Mouse (Mus musculus) forebrain, embryonic 12.5 days (tissue): ENCODE results near the gene Il4ra. TPM values are rescaled to one million over a fixed set of nuclear protein-coding genes. Genes with fewer than 3 reads are reported as not detected.

Experiments used
- ATAC-seq: fragments of 200-750 bp; cut with Nextera tagmentation; 2 replicates; pipeline ENCODE4 v1.8.0; 2017; ENCODE audit warnings: moderate TSS enrichment; ENCODE audit not compliant: low FRiP score
- H3K27ac ChIP-seq: fragments of 300-500 bp; sonication (generic); 2 replicates; pipeline ENCODE4 v1.5.1; 2016; ENCODE audit warnings: mild to moderate bottlenecking
- H3K27me3 ChIP-seq: fragments of 300-500 bp; sonication (generic); 2 replicates; pipeline ENCODE4 v1.6.1; 2016; ENCODE audit warnings: mild to moderate bottlenecking
- H3K36me3 ChIP-seq: fragments of 300-500 bp; sonication (generic); replicated peaks from 2 replicates; pipeline ENCODE4 v1.6.1; 2016; ENCODE audit warnings: mild to moderate bottlenecking
- H3K4me1 ChIP-seq: fragments of 300-500 bp; sonication (generic); 2 replicates; pipeline ENCODE4 v1.6.1; 2016
- H3K4me2 ChIP-seq: fragments of 300-500 bp; sonication (generic); 2 replicates; pipeline ENCODE4 v1.6.1; 2016; ENCODE audit warnings: mild to moderate bottlenecking, moderate library complexity
- H3K4me3 ChIP-seq: fragments of 300-500 bp; sonication (generic); replicated peaks from 2 replicates; pipeline ENCODE4 v1.5.1; 2016; ENCODE audit warnings: mild to moderate bottlenecking
- H3K9ac ChIP-seq: fragments of 300-500 bp; sonication (generic); 2 replicates; pipeline ENCODE4 v1.6.1; 2016; ENCODE audit warnings: mild to moderate bottlenecking
- H3K9me3 ChIP-seq: fragments of 300-500 bp; sonication (generic); 2 replicates; pipeline ENCODE4 v1.6.1; 2016
- WGBS: fragments of 180-500 bp; shearing (Covaris S2); methylation state at CpG from one replicate; pipeline ENCODE4 v1.1.7; 2016; 5-methylcytosine and 5-hydroxymethylcytosine counted together
- polyA plus RNA-seq: library from polyadenylated mRNA; unstranded; fragments of >200 nt; fragmentation: Nextera tagmentation; extraction: Ambion mirVana; gene quantifications from 2 replicates; pipeline ENCODE4 v1.2.1, GENCODE M21; 2016

Gene Il4ra
- polyA plus RNA-seq, 1 experiment from 2014 or later = 3.5 TPM

- H3K36me3 ChIP-seq = no peaks in the 10 kb centered on the region
- no peak overlapping the region for H3K4me3 ChIP-seq
- H3K4me2 ChIP-seq = no peak overlapping the region
- H3K27ac ChIP-seq = no peak overlapping the region
- no peak for ATAC-seq
- H3K27me3 ChIP-seq = no peaks in the 10 kb centered on the region
- H3K9ac ChIP-seq = no peak overlapping the region
- no peaks in the 10 kb centered on the region for H3K4me1 ChIP-seq
- H3K9me3 ChIP-seq = no peaks in the 10 kb centered on the region
- 88% methylated on average over 6 of the region's 6 CpGs for WGBS
These were observed 24.7 kb upstream of the Il4ra start for GRCm38 (mm10) chr7:125527186-125527585.

GRCm38 (mm10) chr7:125527901-125528580 is 23.9 kb upstream of the Il4ra start:
- no peak overlapping the region for H3K4me2 ChIP-seq
- H3K27me3 ChIP-seq = no peaks in the 10 kb centered on the region
- H3K9me3 ChIP-seq = no peaks in the 10 kb centered on the region
- WGBS = 93% methylated on average over 9 of the region's 9 CpGs
- no peak overlapping the region for H3K27ac ChIP-seq
- ATAC-seq = no peak
- no peak overlapping the region for H3K9ac ChIP-seq
- no peaks in the 10 kb centered on the region for H3K4me1 ChIP-seq
- no peaks in the 10 kb centered on the region for H3K36me3 ChIP-seq
- no peak overlapping the region for H3K4me3 ChIP-seq

GRCm38 (mm10) chr7:125539351-125539750 is 12.6 kb upstream of the Il4ra start:
- 89% methylated on average over 3 of the region's 3 CpGs for WGBS
- Histone ChIP-seq H3K36me3 (no peaks in the 10 kb centered on the region), H3K9me3 (no peaks in the 10 kb centered on the region), H3K27ac (no peak overlapping the region), H3K4me1 (peaks cover 7% of the 10 kb centered on the region; the same call in 1 of the 2 replicates), H3K27me3 (peaks cover 9% of the 10 kb centered on the region; the same call in 1 of the 2 replicates), H3K4me3 (no peak overlapping the region), H3K4me2 (no peak overlapping the region), H3K9ac (no peak overlapping the region)
- ATAC-seq = no peak

GRCm38 (mm10) chr7:125541026-125541425 is 10.9 kb upstream of the Il4ra start:
- Histone ChIP-seq H3K9me3 (no peaks in the 10 kb centered on the region), H3K4me2 (no peak overlapping the region), H3K27ac (no peak overlapping the region), H3K36me3 (no peaks in the 10 kb centered on the region), H3K9ac (no peak overlapping the region), H3K4me3 (no peak overlapping the region), H3K4me1 (peaks cover 7% of the 10 kb centered on the region; the same call in 1 of the 2 replicates), H3K27me3 (peaks cover 9% of the 10 kb centered on the region; the same call in 1 of the 2 replicates)
- ATAC-seq = no peak
- WGBS = 81% methylated on average over 1 of the region's 1 CpGs

GRCm38 (mm10) chr7:125541821-125542220 is 10.1 kb upstream of the Il4ra start:
- Histone ChIP-seq H3K4me2 (no peak overlapping the region), H3K27me3 (peaks cover 9% of the 10 kb centered on the region; the same call in 1 of the 2 replicates), H3K4me1 (peaks cover 7% of the 10 kb centered on the region; the same call in 1 of the 2 replicates), H3K36me3 (no peaks in the 10 kb centered on the region), H3K9ac (no peak overlapping the region), H3K9me3 (no peaks in the 10 kb centered on the region), H3K27ac (no peak overlapping the region), H3K4me3 (no peak overlapping the region)
- WGBS = 82% methylated on average over 2 of the region's 2 CpGs
- ATAC-seq = no peak

GRCm38 (mm10) chr7:125542335-125543050 is 9.4 kb upstream of the Il4ra start:
- H3K9ac ChIP-seq = no peak overlapping the region
- peaks cover 7% of the 10 kb centered on the region; the same call in 1 of the 2 replicates for H3K4me1 ChIP-seq
- ATAC-seq = no peak
- H3K4me2 ChIP-seq = no peak overlapping the region
- no peak overlapping the region for H3K4me3 ChIP-seq
- H3K36me3 ChIP-seq = no peaks in the 10 kb centered on the region
- 45% methylated on average over 11 of the region's 11 CpGs for WGBS
- no peaks in the 10 kb centered on the region for H3K9me3 ChIP-seq
- H3K27me3 ChIP-seq = peaks cover 9% of the 10 kb centered on the region; the same call in 1 of the 2 replicates
- no peak overlapping the region for H3K27ac ChIP-seq

- H3K9ac ChIP-seq = no peak overlapping the region
- no peak overlapping the region for H3K27ac ChIP-seq
- no peak overlapping the region for H3K4me3 ChIP-seq
- peaks cover 7% of the 10 kb centered on the region; the same call in 1 of the 2 replicates for H3K4me1 ChIP-seq
- 80% methylated on average over 3 of the region's 3 CpGs for WGBS
- no peaks in the 10 kb centered on the region for H3K9me3 ChIP-seq
- H3K27me3 ChIP-seq = peaks cover 9% of the 10 kb centered on the region; the same call in 1 of the 2 replicates
- H3K4me2 ChIP-seq = no peak overlapping the region
- no peaks in the 10 kb centered on the region for H3K36me3 ChIP-seq
- ATAC-seq = no peak
These were observed 8.4 kb upstream of the Il4ra start for GRCm38 (mm10) chr7:125543497-125543896.

GRCm38 (mm10) chr7:125545331-125545730 is 6.6 kb upstream of the Il4ra start:
- Histone ChIP-seq H3K27me3 (peaks cover 17% of the 10 kb centered on the region), H3K27ac (no peak overlapping the region), H3K9me3 (no peaks in the 10 kb centered on the region), H3K4me2 (no peak overlapping the region), H3K4me3 (no peak overlapping the region), H3K36me3 (no peaks in the 10 kb centered on the region), H3K9ac (no peak overlapping the region), H3K4me1 (peaks cover 7% of the 10 kb centered on the region; the same call in 1 of the 2 replicates)
- no peak for ATAC-seq
- WGBS = 93% methylated on average over 7 of the region's 7 CpGs

- no peak overlapping the region for H3K27ac ChIP-seq
- H3K4me3 ChIP-seq = no peak overlapping the region
- ATAC-seq = no peak
- H3K9me3 ChIP-seq = no peaks in the 10 kb centered on the region
- H3K27me3 ChIP-seq = peaks cover 25% of the 10 kb centered on the region
- H3K4me1 ChIP-seq = peaks cover 11% of the 10 kb centered on the region
- H3K36me3 ChIP-seq = no peaks in the 10 kb centered on the region
- WGBS = 92% methylated on average over 6 of the region's 6 CpGs
- no peak overlapping the region for H3K4me2 ChIP-seq
- no peak overlapping the region for H3K9ac ChIP-seq
These were observed 5.2 kb upstream of the Il4ra start for GRCm38 (mm10) chr7:125546727-125547126.

GRCm38 (mm10) chr7:125549916-125550315 is 2.0 kb upstream of the Il4ra start:
- 82% methylated on average over 8 of the region's 8 CpGs for WGBS
- Histone ChIP-seq H3K36me3 (no peaks in the 10 kb centered on the region), H3K4me2 (no peak overlapping the region), H3K27me3 (peaks cover 42% of the 10 kb centered on the region), H3K27ac (no peak overlapping the region), H3K4me3 (no peak overlapping the region), H3K9ac (no peak overlapping the region), H3K4me1 (peaks cover 11% of the 10 kb centered on the region), H3K9me3 (no peaks in the 10 kb centered on the region)
- ATAC-seq = no peak

GRCm38 (mm10) chr7:125550881-125551381 is 989 bp upstream of the Il4ra start:
- no peaks in the 10 kb centered on the region for H3K9me3 ChIP-seq
- WGBS = 84% methylated on average over 6 of the region's 6 CpGs
- H3K27me3 ChIP-seq = peaks cover 42% of the 10 kb centered on the region
- H3K9ac ChIP-seq = no peak overlapping the region
- ATAC-seq = no peak
- peaks cover 11% of the 10 kb centered on the region for H3K4me1 ChIP-seq
- no peaks in the 10 kb centered on the region for H3K36me3 ChIP-seq
- no peak overlapping the region for H3K4me2 ChIP-seq
- no peak overlapping the region for H3K4me3 ChIP-seq
- no peak overlapping the region for H3K27ac ChIP-seq

GRCm38 (mm10) chr7:125552851-125553555 is 1.1 kb downstream of the Il4ra start:
- no peak for ATAC-seq
- no peak overlapping the region for H3K9ac ChIP-seq
- 71% methylated on average over 11 of the region's 11 CpGs for WGBS

More at GRCm38 (mm10) chr7:125552851-125553555, 1.1 kb downstream of the Il4ra start:
- Histone ChIP-seq H3K27me3 (peaks cover 47% of the 10 kb centered on the region), H3K4me1 (peaks cover 11% of the 10 kb centered on the region), H3K4me3 (no peak overlapping the region; the same call in 1 of the 2 replicates), H3K4me2 (peak overlapping the region; percentile 93), H3K27ac (no peak overlapping the region), H3K36me3 (no peaks in the 10 kb centered on the region), H3K9me3 (no peaks in the 10 kb centered on the region)
